Mouse (Mus musculus) ovary, postnatal 14 days (tissue): Measurements from ENCODE around the gene Msi1.

Source experiments
- DNase-seq: peaks from one replicate; pipeline ENCODE4 v3.0.0; 2022; ENCODE audit warnings: low spot score

Gene Msi1

GRCm38 (mm10) chr5:115469791-115470190 is 40.4 kb downstream of the Msi1 start:
- DNase-seq, result no peak

GRCm38 (mm10) chr5:115470766-115471531 is 41.5 kb downstream of the Msi1 start:
- DNase-seq, result peak; percentile 39

DNA sequence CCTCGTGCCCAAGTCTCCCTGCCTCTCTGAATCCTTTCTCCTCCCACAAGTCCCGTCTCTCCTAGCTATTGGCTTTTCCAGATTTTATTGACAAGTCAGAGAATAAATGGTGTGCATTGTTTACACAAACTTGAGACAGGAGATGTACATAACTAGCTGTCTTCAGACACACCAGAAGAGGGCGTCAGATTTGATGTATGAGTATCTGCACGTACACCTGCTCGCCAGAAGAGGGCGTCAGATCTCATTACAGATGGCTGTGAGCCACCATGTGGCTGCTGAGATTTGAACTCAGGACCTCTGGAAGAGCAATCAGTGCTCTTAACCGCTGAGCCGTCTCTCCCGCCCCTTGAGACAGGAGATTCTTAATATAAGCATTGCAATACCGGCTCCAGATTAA is 43.8 kb downstream of the Msi1 start:
- no peak for DNase-seq

DNA sequence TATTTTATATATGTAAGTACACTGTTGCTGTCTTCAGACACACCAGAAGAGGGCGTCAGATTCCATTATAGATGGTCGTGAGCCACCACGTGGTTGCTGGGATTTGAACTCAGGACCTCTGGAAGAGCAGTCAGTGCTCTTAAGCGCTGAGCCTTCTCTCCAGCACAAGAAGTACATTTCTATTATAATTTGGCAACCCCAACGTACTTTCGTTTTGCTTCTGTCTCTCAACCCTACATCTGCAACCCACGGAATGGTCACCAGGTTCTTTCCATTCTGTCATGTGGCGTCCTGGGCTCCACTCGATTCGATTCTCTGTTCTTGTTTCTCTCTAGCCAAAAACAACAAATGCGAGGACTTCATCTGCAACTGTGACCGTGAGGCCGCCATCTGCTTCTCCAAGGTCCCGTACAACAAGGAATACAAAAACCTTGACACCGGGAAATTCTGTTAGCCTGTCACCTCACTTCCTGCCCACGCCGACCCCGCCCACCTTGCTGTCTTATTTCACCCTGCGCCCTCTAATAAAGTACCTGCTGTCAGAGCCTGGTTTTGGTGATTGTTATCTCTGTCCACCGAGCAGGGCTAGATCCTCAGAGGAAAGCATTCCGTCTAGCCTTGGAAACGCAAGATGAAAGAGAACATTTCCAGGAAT is 44.9 kb downstream of the Msi1 start:
- no peak for DNase-seq

DNA sequence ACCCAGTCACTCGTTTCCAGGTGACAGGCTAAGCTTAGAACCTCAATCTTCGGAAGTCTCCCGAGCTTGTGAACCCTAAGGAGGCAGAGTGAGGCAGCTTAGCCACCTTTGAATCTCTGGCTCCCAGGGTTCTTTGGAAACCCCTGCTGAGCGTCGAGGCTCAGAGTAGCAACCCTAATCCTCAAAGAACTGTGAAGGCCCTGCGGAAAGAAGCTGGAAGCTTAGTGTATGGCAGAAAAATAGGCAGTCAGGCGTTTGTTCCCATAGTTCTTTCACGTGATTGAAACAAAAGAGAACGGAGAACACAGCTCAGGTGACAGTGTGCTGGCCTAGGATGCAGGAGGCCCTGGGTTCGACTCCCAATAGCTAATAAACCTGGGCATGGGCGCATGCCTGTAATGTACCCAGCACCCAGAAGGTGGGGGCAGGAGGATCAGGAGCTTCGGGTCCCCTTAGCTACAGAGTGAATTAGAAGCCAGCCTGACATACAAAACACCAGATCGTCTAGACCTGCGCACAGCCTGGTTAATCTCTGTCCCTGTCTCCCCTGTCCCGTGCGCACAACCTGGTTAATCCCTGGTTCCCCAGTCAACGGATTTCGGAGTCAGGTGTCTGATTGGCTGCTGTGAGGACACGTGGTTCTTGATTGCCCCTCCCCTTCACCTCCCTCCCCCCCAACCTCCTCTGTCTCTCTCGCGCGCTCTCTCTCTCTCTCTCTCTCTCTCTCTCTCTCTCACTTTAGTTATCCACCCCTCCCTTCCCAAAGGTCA is 46.1 kb downstream of the Msi1 start:
- no peak for DNase-seq

- no peak for DNase-seq
These were observed 46.8 kb downstream of the Msi1 start for GRCm38 (mm10) chr5:115476107-115476727.

DNA sequence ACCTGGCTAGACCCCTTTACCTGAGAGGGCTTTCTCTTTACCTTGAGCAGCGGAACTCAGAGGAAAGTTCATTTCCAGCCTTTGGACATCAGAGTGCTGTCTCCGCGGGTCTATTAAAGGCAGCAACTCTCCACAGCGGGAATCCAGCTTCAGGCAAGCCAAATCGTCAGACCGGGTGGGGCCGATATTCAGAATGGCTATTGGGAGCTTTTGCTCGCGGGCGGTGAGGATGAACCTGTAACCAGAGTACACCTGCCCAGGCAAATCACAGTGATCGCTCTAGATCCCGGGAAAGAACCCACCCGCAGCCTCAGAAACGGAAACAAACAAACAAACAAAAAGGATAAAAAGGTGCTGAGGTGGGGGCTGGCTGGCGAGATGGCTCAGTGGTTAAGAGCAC is 50.2 kb downstream of the Msi1 start:
- DNase-seq, result no peak

GRCm38 (mm10) chr5:115480101-115480500 is 50.7 kb downstream of the Msi1 start:
- no peak for DNase-seq

DNA sequence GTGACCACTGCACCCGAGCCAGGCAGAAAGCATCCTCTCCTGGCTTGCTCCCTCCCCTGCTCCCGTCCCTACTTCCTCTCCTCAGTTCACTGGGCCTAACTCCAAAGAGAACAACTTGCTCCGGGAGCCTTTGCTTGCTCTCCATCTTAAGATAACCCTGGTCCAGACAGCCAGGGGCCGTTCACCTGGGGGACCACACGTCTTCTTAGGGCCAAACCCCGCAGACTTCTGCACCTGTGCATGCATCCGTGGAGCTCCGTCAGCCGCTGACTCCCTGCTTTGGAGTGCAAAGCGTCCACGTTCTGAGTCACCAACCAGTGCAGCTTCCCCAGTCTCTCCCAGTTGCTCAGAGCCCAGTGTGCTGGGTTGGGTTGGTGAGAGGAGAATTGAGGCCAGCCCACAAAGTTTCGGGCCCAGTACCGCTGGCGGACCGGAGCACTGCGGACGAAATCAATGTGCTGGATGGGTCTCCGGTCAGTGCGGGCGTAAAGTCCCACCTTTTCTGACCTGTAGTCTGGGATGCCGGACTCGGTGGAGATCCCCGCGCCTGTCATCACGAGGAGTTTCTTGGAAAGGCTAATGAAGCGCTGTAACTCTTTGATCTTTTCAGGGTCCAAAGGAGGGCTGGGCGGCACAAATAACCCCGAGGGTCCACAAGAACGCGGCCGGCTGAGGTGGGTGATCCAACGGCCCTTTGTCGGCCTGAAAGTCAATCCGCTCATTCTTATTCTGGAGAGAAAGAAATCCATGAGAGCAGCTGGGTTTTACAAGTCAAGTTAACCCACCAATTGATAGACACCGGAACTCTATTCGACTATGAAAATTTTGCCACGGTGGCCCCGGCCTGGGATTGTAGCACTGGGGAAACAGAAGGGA is 53.2 kb downstream of the Msi1 start:
- no peak for DNase-seq

GRCm38 (mm10) chr5:115483385-115483784 is 54.0 kb downstream of the Msi1 start:
- no peak for DNase-seq

- no peak for DNase-seq
These were observed 54.8 kb downstream of the Msi1 start, which contains the start of gene Sirt4 for GRCm38 (mm10) chr5:115483947-115484920. TSS of gene Sirt4 (minus strand) at chr5:115484725.

DNA sequence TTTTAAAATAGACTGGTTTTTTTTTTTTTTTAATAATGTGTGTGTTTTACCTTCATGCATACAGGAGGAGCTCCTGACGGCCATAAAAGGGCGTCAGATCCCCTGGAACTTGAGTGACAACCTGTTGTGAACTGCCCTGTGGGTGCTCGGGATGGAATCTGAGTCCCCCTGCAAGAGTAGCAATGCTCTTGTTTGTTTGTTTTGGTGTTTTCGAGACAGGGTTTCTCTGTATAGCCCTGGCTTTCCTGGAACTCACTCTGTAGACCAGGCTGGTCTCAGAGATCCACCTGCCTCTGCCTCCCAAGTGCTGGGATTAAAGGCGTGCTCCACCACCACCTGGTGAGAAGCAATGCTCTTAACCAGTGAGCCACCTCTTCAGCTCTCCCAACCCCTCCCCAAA is 55.6 kb downstream of the Msi1 start:
- no peak for DNase-seq

DNA sequence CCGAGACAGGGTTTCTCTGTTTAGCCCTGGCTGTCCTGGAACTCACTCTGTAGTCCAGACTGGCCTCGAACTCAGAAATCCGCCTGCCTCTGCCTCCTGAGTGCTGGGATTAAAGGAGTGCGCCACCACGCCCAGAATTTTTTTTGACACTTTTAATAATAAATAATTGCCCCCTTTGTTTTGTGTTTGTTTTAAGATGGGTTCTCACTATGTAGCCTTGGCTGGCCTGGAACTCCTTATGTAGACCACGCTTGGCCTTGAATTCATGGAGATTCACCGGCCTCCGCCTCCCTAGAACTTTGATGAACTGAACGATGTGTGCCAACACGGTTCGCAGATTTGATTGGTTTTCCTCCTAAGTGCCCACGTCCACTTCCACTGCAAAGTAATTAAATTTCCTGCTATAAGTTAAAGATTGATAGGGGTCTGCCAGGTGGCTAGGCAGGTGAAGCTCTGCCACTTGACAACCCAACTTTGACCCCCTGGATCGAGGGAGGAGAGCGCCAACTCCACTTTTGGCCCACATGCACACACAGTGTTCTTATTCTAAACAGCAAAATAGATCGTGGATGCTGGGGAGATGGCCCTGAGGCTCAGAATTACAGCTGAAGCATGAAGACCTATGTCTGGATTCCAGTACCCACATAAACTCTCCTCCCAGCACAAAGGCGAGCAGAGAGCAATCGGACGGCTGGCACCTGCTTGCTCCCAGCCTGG is 56.2 kb downstream of the Msi1 start:
- no peak for DNase-seq

- DNase-seq, result no peak
These were observed 57.3 kb downstream of the Msi1 start for GRCm38 (mm10) chr5:115486726-115487125.

- no peak for DNase-seq
These were observed 58.0 kb downstream of the Msi1 start for GRCm38 (mm10) chr5:115487353-115487752.

DNA sequence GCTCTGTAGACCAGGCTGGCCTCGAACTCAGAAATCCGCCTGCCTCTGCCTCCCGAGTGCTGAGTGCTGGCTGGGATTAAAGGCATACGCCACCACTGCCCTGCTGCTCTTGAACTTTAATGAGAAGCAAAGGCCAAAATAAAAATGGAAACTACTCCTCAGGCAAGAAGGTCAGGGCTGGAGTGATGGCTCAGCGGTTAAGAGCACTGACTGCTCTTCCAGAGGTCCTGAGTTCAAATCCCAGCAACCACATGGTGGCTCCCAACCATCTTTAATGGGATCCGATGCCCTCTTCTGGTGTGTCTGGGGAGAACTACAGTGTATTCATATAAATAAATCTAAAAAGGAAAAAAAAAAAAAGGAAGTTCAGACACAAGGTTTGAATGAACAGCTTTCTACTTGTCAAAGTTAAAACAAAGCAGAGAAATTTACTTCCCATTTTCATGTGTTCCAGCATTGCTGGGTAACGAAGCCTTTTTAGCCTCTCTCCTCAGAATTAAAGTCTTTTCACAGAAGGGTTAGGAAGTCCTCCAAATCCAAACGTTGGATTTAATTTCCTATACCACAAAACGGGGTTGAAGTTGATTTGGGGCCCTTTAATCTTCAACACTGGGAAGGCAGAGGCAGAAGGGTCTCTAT is 58.7 kb downstream of the Msi1 start:
- DNase-seq, result no peak

GRCm38 (mm10) chr5:115488841-115489698 is 59.7 kb downstream of the Msi1 start:
- peak; percentile 75 for DNase-seq
